Comparison of ENCODE assay signal across 8 mouse cellular contexts in the genomic region with DNA sequence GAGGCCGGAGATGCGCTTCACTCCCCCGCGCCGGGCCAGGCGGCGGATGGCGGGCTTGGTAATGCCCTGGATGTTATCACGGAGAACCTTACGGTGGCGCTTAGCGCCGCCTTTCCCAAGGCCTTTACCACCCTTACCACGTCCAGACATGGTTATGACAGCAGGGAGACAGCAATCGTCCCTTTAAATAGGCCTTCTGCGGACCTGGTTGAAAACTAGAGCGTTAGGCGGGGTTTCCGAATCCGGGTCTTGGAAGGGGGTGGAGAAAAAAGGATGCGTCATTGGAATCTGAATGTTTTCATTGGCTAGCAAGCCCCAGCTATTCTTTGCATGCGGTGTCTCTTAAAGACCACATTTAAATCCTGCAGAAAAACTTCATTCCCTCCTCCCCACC. TPM values are rescaled to one million over a fixed set of nuclear protein-coding genes. Genes with fewer than 3 reads are reported as not detected.
DNase-seq lines count a peak whose midpoint lies in the region; ATAC-seq and TF ChIP-seq lines count a peak whose summit lies in the region.

Gene Hist1h4c, minus strand, starts transcription at position 155 of the 394 bp plus-strand sequence.

- peak within 1 kb of the TSS; percentile 45 for H3K4me3 ChIP-seq in hindbrain, embryonic 13.5 days

- peak within 1 kb of the TSS; percentile 68 for H3K4me2 ChIP-seq in hindbrain, embryonic 13.5 days

- H3K9me3 ChIP-seq in hindbrain, embryonic 13.5 days = no peaks in the 10 kb centered on the region

- peak within 1 kb of the TSS; percentile 71 for H3K9ac ChIP-seq in hindbrain, embryonic 13.5 days

- peaks cover 11% of the 10 kb centered on the region for H3K4me1 ChIP-seq in hindbrain, embryonic 13.5 days (replicated peaks)

- H3K36me3 ChIP-seq in hindbrain, embryonic 13.5 days = no peaks in the 10 kb centered on the region

- no peaks in the 10 kb centered on the region for H3K27me3 ChIP-seq in Patski
- no peaks in the 10 kb centered on the region for H3K27me3 ChIP-seq in hindbrain, embryonic 13.5 days

- CTCF ChIA-PET in Patski (lab: Charles Lee) = interaction anchor here (1.0 to 7.1 kb wide), 8 partner anchors 10 to 73 kb away, joined by 3 to 137 read pairs (median 8); partner anchors contain the start of genes Hist1h1c, Hist1h2bc and Hist1h3c

- DNase-seq in Patski (ENCODE audit: low read depth, low spot score) = peak; percentile 99
- peak; percentile 98 to 100 for DNase-seq in cerebellum, postnatal 14 days
- peak; percentile 97 to 98 for DNase-seq in frontal cortex, postnatal 14 days (ENCODE audit: low spot score in 2 of 2)
- DNase-seq in layer of hippocampus, postnatal 25 days (ENCODE audit: extremely low spot score in 1 of 2, low spot score in 1 of 2) = peak; percentile 98 to 99
- DNase-seq in lung, postnatal 25 days (ENCODE audit: low spot score) = peak; percentile 99
- peak; percentile 100 for DNase-seq in retina, embryonic 14.5 days (ENCODE audit: low spot score)
- peak; percentile 98 for DNase-seq in thymus, postnatal 4 days

- under 1% methylated on average over 18 of the region's 22 CpGs for WGBS in hindbrain, embryonic 13.5 days

- in situ Hi-C loops in Patski (cut with MboI; ENCODE audit: low pct_unique_long_range_greater_than_20kb) = loop anchor here (10.0 kb wide), 2 partner anchors 133 to 1663 kb away; partner anchors contain the start of genes Hist1h2ah, Hist1h2bk and Hist1h3e

- no peak for TF ChIP-seq CTCF in Patski (IDR thresholded peaks at IDR 0.05)

- peak within 1 kb of the TSS; percentile 91 for H3K27ac ChIP-seq in hindbrain, embryonic 13.5 days

- POLR2A ChIA-PET in Patski (lab: Charles Lee) = interaction anchor here (0.6 to 2.2 kb wide), 7 partner anchors 9 to 128 kb away, joined by 3 to 14 read pairs (median 4); partner anchors contain the start of genes Hist1h2ac, Hist1h2ae, Hist1h2bc and Hist1h2bg

- peak; percentile 84 for ATAC-seq in Patski
- peak; percentile 97 for ATAC-seq in hindbrain, embryonic 13.5 days (ENCODE audit: low FRiP score)

RNA-seq across cellular contexts. Expression of gene Hist1h4c, which starts in this region (rescaled TPM):
- polyA plus RNA-seq in Patski (2021) = 0.36 TPM
- polyA plus RNA-seq in hindbrain, embryonic 13.5 days (2015; fragmentation: Nextera tagmentation; extraction: Ambion mirVana) = 3.9 and 4.4 TPM in 2 replicates
- 100 to 1,000 TPM in 1 of 2 experiments, 10 to 100 TPM in 1; 92.2 to 102 TPM for total RNA-seq in layer of hippocampus, postnatal 25 days (2021)

Comparison
In these comparisons a context has a peak if more than half of its experiments do, and no peak if none do; other contexts are left out.
1. Peak in every context shown above with its lines: DNase-seq, ATAC-seq, H3K4me3 ChIP-seq and H3K27ac ChIP-seq.
2. Peak in DNase-seq and ATAC-seq in Patski; RNA of the gene not detected or under 1 TPM.